Mouse (Mus musculus) neural tube, embryonic 10.5 days (tissue): Measurements from ENCODE around the gene Cfap61.

Source experiments
- DNase-seq: peaks from one replicate; pipeline ENCODE4 v3.0.0-alpha.2; 2017; ENCODE audit warnings: low spot score; ENCODE audit errors: extremely low spot score

Cfap61 gene

DNA sequence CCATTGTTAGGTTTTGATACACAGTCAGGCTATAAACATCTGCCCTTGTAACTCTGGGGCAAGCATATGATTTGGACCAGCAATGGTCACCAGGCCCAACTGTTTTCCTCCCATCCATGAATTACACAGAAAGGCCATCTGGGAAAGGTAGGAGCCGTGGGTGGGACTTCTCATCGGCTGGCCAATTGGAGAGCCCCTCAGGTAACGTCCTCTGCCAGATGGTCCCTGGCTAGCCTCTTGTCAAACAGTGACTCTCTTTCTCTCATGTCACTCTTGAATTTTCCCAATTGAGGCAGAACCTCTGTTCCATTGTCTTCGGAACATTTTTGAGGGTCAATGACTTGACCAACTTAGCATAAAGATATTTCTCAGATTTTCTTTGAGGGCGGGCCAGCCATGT is 213.2 kb downstream of the Cfap61 start:
- no peak for DNase-seq

DNA sequence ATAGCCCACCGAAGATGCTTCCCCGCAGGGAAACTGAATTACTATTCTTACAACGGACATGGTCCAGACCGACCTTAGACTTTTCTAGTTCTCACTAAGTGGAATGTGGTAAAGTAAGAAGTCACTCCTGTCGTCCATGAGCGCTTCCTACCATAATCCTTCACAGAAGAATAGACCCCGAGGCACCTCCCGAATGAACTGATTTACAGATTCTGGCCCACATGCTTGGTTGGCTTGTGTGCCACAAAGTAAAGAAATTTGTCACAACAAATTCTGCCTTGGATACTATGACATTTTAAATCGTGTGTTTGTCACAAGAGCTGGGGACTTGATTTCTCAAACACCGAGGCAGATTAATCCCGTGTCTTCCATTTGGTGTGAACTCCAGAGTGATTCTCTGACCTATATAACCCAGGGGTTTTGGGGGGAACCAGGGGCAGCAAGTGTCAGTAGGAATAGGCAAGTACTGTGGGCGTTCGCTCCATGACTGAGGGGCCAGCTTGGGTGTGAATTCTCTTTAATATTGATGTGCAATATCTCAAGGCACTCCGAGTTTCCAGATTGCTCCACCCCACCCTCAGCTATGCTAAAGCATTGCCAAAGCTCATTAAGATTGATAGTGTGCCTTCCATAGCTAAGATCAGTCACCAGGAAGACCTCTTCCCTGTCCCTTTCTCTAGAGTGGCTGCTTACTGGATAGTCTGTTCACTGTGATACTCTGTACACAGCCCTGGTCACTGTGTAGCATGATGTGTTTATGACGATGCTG is 214.8 kb downstream of the Cfap61 start:
- DNase-seq: no peak

DNA sequence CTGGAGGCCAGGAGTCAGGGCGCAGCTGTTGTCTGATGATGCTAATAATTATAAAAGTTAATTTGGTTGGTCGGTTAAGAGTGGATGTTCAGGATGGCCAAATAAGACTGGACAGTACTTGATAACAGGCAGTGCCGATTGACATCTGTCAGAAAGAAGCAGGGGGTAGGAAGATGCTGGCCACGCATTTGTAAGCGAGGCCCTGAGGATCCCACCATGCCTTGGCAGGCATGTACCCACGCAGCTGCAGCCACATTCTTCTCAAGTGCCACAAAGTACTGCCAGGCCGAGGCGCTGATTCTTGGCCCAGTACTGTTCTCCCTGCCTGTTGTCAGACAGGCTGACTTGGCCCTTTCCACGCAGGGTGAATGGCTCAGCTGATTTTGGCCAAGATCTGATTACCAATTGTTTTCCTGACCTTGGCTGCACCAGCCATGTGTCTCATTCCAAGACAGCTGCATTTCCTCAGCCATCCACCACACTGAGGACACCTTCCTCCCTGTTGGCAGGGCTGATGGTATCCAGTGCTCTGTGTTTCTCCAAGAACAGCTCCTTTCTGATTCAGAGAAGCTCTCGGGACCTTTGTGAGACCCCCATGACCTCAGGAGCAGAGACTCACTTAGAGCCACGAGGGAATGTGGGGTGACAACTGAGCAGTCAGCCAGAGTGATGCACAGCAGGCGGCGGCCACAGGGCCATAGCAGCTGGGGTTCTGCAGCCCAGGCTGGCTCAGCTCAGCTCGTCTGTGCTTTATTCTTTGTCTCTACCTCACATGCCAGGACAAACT is 233.6 kb downstream of the Cfap61 start:
- DNase-seq: peak; percentile 23

DNA sequence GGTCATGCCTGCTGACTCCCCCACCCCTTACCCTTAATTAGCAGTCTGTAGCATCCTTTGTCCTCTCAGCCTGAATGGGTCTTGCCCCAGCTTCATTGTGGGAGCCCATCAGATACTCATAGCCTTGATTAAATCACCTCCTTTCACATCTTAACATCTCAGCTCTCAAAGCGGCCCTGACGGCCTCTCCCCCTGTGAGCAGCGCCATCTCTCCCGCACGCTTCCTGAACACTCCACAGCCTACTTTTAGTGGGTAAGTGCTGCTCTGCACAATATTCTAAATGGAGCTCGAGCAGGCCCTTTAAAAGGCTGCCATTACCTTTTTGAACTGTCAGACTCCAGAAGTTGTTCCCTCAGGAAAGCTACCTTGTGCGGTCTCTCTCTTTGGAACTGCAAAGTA is 234.9 kb downstream of the Cfap61 start:
- DNase-seq: no peak

DNA sequence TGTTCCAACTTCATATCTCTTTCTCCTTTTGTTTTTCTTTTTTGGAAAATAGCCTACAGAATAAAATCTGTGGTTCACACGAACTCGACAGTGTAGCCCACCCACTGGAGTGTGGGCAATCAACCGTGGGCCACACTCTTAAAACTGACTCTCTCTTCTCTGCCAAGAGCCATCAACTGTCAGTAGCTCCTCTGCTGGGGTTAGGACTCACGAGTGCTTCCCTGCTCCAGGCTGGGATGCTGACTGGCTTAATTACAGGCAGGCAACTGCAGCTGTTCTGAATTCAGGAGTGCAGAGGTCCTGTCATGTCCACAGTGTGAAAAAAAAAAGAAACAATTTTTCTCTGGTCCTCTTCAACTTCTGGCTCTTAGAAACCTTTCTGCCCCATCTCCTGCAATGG is 237.5 kb downstream of the Cfap61 start:
- no peak for DNase-seq

DNA sequence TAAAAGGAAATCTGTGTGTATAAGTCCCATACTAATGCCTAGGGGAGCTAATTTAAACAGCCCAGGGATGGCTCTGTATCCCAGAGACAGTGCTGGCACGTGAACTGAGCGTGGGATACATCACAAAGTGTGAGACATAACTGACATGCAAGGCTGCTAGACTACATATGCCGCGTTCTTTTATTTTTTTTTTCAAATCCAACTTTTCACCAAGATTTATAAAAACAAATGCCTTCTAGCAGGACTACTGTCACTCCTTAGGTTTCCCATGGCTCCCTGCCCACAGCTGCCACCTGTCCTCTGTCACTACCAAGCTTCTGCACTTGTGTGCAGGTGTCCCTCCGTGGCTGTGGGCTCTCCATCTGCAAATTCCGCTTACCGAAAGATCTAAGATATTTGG is 239.6 kb downstream of the Cfap61 start:
- no peak for DNase-seq

DNA sequence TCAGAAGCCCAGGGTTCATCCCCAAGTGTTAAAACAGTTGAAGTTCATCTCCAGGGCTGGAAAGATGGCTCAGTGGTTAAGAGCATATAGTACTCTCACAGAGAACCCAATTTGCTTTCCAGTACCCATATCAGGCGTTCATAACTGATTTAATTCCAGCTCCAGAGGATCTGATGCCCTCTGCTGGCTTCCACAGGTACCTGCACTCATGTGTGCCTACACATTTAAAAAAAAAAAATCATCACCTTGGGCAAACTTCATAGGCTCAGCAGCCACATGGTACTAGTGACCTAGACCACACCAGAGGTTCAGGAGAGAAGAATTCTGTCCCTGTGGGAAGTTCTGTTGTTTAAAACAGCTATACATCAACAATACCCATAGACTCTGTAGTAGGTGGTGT is 244.1 kb downstream of the Cfap61 start:
- no peak for DNase-seq

DNA sequence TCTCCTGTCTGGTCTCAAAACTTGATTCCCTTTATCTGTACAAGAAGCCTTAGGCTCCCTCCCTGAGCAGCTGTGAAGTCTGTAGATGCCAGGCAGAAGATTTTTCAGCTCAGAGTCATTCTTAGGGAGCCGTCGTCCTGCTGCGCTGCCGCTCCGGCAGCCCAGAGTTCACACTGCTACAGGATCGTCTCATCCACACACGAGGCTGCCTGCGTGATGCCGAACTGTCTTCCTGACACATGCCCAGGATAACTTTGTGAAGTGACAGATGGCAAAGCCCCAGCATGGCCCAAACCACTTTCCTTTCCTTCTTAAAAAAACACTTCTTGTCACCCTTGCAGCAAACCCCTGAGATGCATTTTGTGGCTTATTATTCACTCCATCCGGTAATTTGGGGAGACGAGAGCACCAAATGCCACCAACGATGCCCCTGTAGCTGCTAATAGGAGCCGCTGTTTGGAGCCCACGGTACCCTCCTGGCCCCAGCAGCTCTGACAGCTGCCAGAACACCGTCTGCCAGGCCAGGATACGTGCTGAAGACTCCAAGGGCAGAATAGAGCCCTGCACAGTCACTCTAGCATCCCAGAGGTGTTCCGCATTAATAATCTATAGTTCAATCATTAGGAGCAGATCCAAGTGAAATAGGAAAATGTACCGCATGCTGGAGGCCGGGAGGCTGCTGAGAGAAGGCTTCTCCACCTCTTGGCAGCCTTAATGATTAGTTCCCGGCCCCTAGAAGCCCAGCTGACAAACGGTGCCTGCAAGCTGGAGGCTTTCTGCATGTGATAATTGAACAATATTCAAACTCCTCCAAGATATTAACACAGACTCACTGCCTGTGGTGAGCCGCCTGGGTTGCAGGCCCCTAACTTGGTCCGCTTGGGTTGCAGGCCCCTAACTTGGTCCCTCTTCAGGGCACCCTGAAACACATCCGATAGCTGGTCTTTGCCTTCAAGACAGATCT is 249.5 kb downstream of the Cfap61 start:
- DNase-seq: no peak

DNA sequence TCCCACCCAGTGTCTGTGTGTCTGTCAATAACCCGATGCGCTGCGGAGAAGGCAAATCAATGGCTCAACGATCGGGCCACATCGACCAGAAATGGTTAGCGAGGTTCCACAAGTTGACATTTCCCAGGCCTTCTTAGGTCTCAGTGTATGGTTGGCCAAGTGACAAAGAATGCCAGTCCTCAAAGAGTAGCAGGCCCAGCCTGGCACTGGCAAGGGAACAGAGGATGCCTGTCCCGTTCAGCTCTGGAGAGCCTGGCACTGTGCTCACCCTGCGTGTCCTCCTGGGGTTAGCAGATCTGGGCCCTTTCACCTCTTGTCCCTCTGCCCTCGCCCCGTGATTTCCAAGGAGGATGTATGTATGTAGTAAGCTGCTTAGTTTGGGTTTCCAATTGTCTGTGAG is 261.5 kb downstream of the Cfap61 start:
- no peak for DNase-seq

DNA sequence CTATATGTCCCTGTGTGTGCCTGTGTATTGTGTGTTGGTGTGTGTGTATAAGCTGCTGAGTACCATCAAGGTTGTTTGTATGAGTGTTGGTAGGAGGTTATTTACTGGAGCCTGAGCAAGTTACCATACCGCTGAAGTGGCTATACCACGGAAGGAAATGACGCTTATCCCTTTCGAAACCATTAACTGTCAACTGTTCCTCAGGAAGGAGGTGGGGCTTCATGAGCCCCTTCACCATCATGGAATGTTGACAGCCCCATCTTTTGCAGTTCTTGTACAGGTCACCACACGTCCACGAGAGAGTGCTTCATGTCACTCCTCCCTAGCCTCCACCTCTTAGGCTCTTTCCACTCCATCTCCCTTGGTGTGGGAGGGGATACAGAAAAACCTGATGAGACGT is 263.4 kb downstream of the Cfap61 start:
- no peak for DNase-seq

DNA sequence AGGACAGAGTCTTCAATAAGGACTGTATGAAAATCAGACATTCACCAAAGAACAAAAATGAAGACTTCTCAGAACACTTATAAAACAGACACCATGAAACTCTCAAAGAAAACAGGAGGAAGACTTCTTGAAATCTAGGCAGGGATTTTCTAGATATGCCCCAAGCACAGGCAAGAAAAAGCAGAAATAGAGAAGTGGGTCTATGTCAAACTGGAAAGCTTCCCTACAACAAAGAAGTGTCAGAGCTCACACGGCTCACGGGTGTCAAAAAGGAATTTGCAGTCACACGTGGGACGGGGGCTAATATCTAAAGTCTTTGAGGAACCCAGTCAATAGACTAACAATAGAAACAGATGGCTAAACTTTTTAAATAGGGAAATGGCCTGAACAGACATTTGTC is 276.4 kb downstream of the Cfap61 start:
- DNase-seq: no peak

DNA sequence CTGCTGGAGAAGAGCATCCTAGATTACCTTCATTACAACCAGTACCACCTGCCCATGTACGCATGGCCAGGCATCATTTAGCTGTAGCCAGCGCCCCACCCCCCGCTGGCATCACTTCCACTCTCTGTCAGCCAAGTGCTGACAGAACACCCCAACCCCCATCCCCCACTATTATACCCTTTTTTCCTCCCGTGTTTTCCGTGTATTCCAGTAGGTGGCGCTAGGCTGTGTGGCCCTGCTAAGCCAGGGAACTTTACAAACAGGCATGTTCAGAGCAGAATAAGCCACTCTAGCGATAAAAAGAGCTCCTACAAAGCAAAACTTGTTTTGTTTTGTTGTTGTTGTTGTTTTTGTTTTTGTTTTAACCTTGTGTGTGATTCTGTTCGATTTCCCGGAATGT is 280.1 kb downstream of the Cfap61 start:
- DNase-seq: peak; percentile 49

DNA sequence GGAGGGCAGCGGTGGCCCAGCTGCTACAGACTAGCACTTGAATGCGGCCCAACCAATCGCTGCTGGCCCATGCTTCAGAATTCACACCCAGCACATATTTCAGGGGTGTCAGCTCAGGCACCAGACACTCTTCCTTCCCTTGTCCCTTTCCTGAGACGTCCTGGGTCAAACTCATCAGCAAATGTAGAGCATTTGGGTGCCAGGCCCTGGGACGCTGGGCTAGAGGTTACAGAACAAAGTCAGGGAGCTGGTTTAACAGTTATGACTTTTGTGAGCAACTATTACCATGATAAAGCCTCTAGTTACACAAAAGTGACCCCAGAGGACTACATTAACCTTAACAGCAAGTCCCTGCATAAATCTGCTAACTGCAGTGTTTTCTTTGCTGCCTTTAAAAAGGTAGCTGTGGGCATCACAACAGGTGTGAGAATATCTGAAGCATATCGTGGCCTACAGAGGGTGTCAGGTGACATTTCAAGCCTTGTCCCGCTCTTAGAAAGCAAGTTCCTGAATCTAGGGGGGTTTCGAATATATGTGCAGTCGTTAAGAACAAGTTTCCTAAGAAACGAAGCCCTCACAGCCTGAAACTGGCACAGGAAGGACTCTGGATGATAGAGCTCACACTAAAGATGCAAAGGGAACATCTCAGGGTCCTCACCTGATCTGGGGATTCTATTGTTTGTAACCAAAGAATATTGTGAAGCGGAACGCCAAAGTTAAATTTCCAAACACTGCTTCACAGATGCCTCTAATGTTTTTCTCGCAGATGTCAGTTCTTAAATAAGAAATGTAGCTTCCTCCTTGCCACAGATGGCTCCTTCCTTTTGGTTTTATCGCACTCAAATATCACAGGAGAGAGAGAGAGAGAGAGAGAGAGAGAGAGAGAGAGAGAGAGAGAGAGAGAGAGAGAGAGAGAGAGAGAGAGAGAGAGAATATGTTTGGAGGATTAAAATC is 281.8 kb downstream of the Cfap61 start:
- DNase-seq: peak; percentile 35

DNA sequence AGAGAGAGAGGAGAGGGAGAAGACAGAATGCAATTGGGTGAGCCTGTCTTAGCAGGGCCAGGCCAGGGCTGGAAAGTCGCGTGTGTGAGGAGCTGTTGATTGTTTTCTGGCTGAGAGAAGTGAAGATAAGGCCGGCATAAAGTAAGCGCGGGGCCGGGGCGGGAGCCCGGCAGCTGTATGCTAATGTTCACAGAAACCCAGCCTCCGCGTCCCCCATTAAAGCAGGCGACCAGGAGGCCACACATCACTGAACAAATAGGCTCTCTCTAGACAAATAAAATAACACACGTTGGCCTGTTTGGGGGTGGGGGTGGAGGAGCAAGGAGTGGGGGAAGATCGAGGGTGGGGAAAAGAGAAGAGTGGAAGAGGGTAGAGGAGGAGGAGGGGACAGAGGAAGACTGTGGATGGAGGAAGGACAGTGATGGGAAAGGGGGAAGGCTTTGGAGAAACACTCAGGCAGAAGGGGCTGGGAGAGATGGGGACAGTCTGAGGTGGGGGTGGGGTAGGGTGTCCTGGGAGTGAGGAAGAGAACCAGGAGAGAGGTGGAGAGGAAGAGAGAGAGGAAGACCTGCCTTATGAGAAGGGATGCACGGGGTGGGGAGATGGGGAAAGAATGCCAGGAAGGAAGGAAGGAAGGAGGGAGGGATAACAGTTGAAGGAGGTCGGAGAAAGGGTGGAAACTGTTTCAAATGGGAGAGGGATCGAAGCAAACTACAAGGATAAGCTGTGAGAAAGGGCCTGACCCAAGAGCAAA is 282.8 kb downstream of the Cfap61 start:
- peak; percentile 60 for DNase-seq

DNA sequence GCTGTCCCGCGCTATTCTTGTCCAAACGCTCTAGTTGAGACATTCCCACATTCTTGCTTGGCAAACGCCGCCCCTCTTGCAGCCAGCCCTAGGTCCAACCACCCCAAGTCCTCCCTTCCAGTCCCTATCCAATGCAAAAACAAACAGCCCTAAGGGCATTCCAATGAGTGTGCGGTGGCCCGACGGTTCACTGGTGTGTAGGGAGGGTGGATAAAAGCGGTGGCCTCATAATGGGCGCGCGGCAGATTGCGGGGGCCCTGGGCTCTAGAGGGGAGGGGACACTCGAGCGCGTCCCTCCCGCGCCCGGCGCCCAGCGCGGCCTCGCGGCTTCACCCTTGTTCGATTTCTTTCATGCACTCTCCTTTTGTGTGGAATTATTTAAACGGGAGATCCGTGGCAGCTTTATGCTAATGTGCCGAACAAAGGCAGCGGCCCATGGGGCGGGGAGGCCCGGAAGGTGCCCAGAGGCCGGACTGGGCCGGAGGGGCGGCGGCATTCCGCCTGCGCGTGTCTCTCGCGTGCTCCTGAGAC is 283.6 kb downstream of the Cfap61 start:
- DNase-seq: peak; percentile 80

DNA sequence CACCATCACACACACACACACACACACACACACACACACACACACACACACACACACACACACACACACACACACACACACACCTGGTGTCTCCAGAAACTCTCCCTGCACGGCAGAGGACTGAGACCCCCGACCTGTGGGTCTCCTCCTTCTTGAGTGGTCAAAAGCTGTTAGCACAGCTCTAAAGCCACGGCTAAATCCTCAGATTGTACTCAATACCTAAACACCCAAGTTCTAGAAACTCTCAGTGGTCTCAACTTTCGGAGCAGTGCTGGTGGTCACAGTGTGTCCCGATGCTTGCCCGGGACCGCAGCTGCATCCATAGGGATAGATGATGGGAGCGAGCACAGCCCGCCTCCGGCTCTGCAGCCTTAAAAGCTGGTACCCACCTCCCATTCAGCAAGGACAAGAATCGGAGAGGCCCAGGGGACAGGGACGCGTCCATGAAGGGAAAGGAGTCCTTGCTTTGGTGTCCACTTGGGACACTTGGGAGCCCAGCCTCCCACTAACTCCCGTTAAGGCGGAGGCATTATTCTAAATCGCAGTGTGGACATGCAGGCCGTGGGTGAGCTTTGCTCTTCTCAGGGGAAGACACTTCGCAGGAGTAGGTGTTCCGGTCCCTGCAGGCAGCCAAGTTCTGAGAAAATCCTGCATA is 284.4 kb downstream of the Cfap61 start:
- DNase-seq: peak; percentile 71

DNA sequence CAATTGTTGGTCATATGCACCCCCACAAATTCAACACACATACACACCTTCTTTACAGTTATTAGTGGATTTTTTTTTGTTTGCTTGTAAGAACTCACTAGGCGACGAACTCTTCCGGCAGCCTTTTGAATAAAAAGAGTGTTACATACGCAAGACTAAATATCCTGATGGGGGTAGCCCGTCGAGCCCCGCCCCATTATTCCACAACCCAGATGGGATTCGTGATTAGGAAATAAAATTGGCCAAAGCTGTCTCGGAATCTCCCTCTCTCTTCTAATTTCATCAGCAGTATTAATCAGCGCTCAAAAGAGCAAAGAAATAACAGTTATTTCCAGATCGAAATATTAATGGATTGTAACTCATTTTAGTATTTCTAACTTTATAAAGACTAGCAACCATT is 285.2 kb downstream of the Cfap61 start:
- DNase-seq: no peak

DNA sequence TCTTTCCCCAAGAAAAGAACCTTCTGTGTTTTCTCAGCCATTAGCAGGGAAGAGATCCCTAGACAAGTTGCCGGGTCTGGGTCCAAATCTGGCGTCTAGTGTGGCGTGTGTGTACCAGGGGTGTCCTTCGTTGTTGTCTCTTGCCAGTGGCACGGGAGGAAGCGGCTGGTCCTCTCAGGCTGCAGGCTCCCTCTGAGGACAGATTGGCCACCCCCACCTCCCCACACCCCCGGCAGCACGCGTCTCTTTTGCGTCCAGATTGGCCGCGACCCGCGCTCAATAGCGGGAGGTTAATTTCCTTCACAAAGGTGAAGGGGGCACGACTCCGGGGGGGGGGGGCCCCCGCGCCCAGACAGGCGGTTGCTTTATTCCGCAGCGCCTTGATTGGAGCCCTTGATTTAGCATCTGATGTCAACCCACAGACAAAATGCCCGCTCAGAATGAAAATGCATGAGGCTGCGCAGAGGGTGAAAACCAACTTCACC is 286.0 kb downstream of the Cfap61 start:
- peak; percentile 80 for DNase-seq
